In the genomic region with DNA sequence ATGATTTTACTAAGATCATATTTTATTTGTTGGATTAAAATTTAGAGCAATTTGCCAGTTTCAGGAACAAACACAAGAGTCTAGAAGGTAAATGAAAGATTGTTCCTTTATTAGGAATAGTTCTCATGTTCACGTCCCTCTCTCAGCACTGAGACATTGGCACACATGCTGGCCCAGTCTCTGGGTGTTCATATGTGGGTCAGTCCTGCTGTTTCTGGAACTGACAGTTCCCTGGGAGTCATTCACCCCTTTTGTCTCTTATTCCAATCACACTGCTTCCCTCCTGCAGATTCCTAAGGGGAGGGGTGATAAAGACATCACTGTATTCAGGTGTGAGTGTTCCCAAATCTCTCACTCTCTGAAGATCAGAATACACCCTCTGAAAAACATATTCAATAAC, we compare ENCODE assay signal across 26 mouse cellular contexts.
DNase-seq lines count a peak whose midpoint lies in the region; ATAC-seq lines count a peak whose summit lies in the region.
"Had no signal": no experiment of that assay in that cellular context is flagged by ENCODE, and none has a peak within 500 bp of the region (broad histone marks: within the 10 kb centered on the region; RNA-seq: fewer than 3 reads in every experiment).

No protein-coding gene starts in this region.

- H3K4me1 ChIP-seq in hindbrain, embryonic 15.5 days (replicated peaks) = no peaks in the 10 kb centered on the region
- H3K4me1 ChIP-seq in hindbrain, embryonic 10.5 days (replicated peaks) = peaks cover 11% of the 10 kb centered on the region
- no peaks in the 10 kb centered on the region for H3K4me1 ChIP-seq in neural tube, embryonic 12.5 days
- no peaks in the 10 kb centered on the region for H3K4me1 ChIP-seq in liver, embryonic 12.5 days
- H3K4me1 ChIP-seq: embryonic facial prominence, embryonic 10.5 days; embryonic facial prominence, embryonic 15.5 days; limb, embryonic 10.5 days; limb, embryonic 15.5 days; liver, embryonic 15.5 days; neural tube, embryonic 13.5 days; stomach, embryonic 15.5 days had no signal

- 39% methylated on average over 1 of the region's 1 CpGs for WGBS in hindbrain, embryonic 15.5 days
- 52% methylated on average over 1 of the region's 1 CpGs for WGBS in hindbrain, embryonic 10.5 days
- 56% methylated on average over 1 of the region's 1 CpGs for WGBS in neural tube, embryonic 12.5 days
- 55% methylated on average over 1 of the region's 1 CpGs for WGBS in liver, embryonic 12.5 days (ENCODE audit: insufficient replicate concordance)

- H3K4me2 ChIP-seq in hindbrain, embryonic 15.5 days = no peak overlapping the region
- H3K4me2 ChIP-seq in neural tube, embryonic 12.5 days (replicated peaks) = no peak overlapping the region
- H3K4me2 ChIP-seq in liver, embryonic 12.5 days = no peak overlapping the region
- H3K4me2 ChIP-seq: embryonic facial prominence, embryonic 15.5 days; forebrain, embryonic 12.5 days; limb, embryonic 15.5 days; liver, embryonic 15.5 days; lung, embryonic 14.5 days; neural tube, embryonic 13.5 days; stomach, embryonic 15.5 days had no signal

- H3K36me3 ChIP-seq in hindbrain, embryonic 15.5 days = no peaks in the 10 kb centered on the region
- no peaks in the 10 kb centered on the region for H3K36me3 ChIP-seq in hindbrain, embryonic 10.5 days
- no peaks in the 10 kb centered on the region for H3K36me3 ChIP-seq in neural tube, embryonic 12.5 days
- no peaks in the 10 kb centered on the region for H3K36me3 ChIP-seq in liver, embryonic 12.5 days
- H3K36me3 ChIP-seq: embryonic facial prominence, embryonic 10.5 days; embryonic facial prominence, embryonic 15.5 days; forebrain, embryonic 12.5 days; limb, embryonic 10.5 days; limb, embryonic 15.5 days; liver, embryonic 15.5 days; neural tube, embryonic 13.5 days; stomach, embryonic 15.5 days had no signal

- H3K9me3 ChIP-seq in hindbrain, embryonic 15.5 days = no peaks in the 10 kb centered on the region
- H3K9me3 ChIP-seq in hindbrain, embryonic 10.5 days = no peaks in the 10 kb centered on the region
- no peaks in the 10 kb centered on the region for H3K9me3 ChIP-seq in neural tube, embryonic 12.5 days
- no peaks in the 10 kb centered on the region for H3K9me3 ChIP-seq in liver, embryonic 12.5 days (replicated peaks)
- H3K9me3 ChIP-seq: embryonic facial prominence, embryonic 10.5 days; embryonic facial prominence, embryonic 15.5 days; forebrain, embryonic 12.5 days; limb, embryonic 10.5 days; limb, embryonic 15.5 days; liver, embryonic 15.5 days; neural tube, embryonic 13.5 days; stomach, embryonic 15.5 days had no signal

- ATAC-seq in hindbrain, embryonic 15.5 days (ENCODE audit: low FRiP score, low read depth) = 0 out of 2 replicates have a peak, but pooled peaks have one; percentile 38
- 0 out of 2 replicates have a peak, but pooled peaks have one; percentile 41 for ATAC-seq in neural tube, embryonic 12.5 days (ENCODE audit: low FRiP score, low read depth)
- no peak for ATAC-seq in liver, embryonic 12.5 days
- ATAC-seq: intestine, postnatal 0 days; midbrain, embryonic 16.5 days had no signal

- H3K4me3 ChIP-seq in hindbrain, embryonic 15.5 days = no peak overlapping the region
- H3K4me3 ChIP-seq in hindbrain, embryonic 10.5 days = no peak overlapping the region
- no peak overlapping the region for H3K4me3 ChIP-seq in neural tube, embryonic 12.5 days
- no peak overlapping the region for H3K4me3 ChIP-seq in liver, embryonic 12.5 days
- H3K4me3 ChIP-seq: embryonic facial prominence, embryonic 10.5 days; embryonic facial prominence, embryonic 15.5 days; forebrain, embryonic 12.5 days; limb, embryonic 10.5 days; limb, embryonic 15.5 days; liver, embryonic 15.5 days; neural tube, embryonic 13.5 days; stomach, embryonic 15.5 days had no signal

- H3K27me3 ChIP-seq in hindbrain, embryonic 15.5 days = no peaks in the 10 kb centered on the region
- no peaks in the 10 kb centered on the region for H3K27me3 ChIP-seq in hindbrain, embryonic 10.5 days (ENCODE audit: insufficient read depth, poor library complexity, severe bottlenecking)
- no peaks in the 10 kb centered on the region for H3K27me3 ChIP-seq in neural tube, embryonic 12.5 days (replicated peaks)
- no peaks in the 10 kb centered on the region for H3K27me3 ChIP-seq in liver, embryonic 12.5 days (replicated peaks)
- H3K27me3 ChIP-seq: embryonic facial prominence, embryonic 15.5 days; forebrain, embryonic 12.5 days; limb, embryonic 15.5 days; liver, embryonic 15.5 days; neural tube, embryonic 13.5 days; stomach, embryonic 15.5 days had no signal

- no peak overlapping the region for H3K9ac ChIP-seq in hindbrain, embryonic 15.5 days
- no peak overlapping the region for H3K9ac ChIP-seq in neural tube, embryonic 12.5 days
- H3K9ac ChIP-seq in liver, embryonic 12.5 days = no peak overlapping the region
- H3K9ac ChIP-seq: embryonic facial prominence, embryonic 15.5 days; forebrain, embryonic 12.5 days; limb, embryonic 15.5 days; liver, embryonic 15.5 days; lung, embryonic 14.5 days; neural tube, embryonic 13.5 days; stomach, embryonic 15.5 days had no signal

- peak; percentile 29 to 56 for DNase-seq in cerebellum, postnatal 14 days
- no peak for DNase-seq in cerebellum, adult 11-12 months
- no peak for DNase-seq in hindbrain, embryonic 10.5 days (ENCODE audit: low spot score)
- DNase-seq in neural tube, embryonic 10.5 days (ENCODE audit: extremely low spot score, low spot score) = no peak
- DNase-seq in urinary bladder, postnatal 36 days (ENCODE audit: low spot score in 2 of 2) = no peak
- DNase-seq: adrenal gland, postnatal 25 days; gastrocnemius, postnatal 14 days; heart, postnatal 14 days; layer of hippocampus, adult 9-11 months; lung, embryonic 14.5 days; lung, postnatal 14 days; right cerebral cortex, postnatal 25 days had no signal

- no peak overlapping the region; the same call in 1 of the 2 replicates for H3K27ac ChIP-seq in hindbrain, embryonic 15.5 days (replicated peaks)
- H3K27ac ChIP-seq in hindbrain, embryonic 10.5 days = no peak overlapping the region
- no peak overlapping the region for H3K27ac ChIP-seq in neural tube, embryonic 12.5 days
- H3K27ac ChIP-seq in liver, embryonic 12.5 days = no peak overlapping the region
- H3K27ac ChIP-seq: embryonic facial prominence, embryonic 10.5 days; embryonic facial prominence, embryonic 15.5 days; forebrain, embryonic 12.5 days; kidney, postnatal 0 days; limb, embryonic 10.5 days; limb, embryonic 15.5 days; liver, embryonic 15.5 days; neural tube, embryonic 13.5 days; stomach, embryonic 15.5 days had no signal

Comparison
In these comparisons a context has a peak if more than half of its experiments do, and no peak if none do; other contexts are left out.
1. DNase-seq: peak in cerebellum, postnatal 14 days (2 of 2); none in cerebellum, adult 11-12 months (single experiment), hindbrain, embryonic 10.5 days (single experiment), neural tube, embryonic 10.5 days (single experiment) and urinary bladder, postnatal 36 days (0 of 2).